Mouse (Mus musculus) frontal cortex, adult (tissue): ENCODE measurements around the gene Taar6.

Source experiments
- ATAC-seq: cut with Nextera tagmentation; 2 replicates; pipeline ENCODE4 v1.9.2; 2017; ENCODE audit warnings: mild to moderate bottlenecking, moderate library complexity, mixed read lengths; ENCODE audit not compliant: low TSS enrichment

The Taar6 gene

DNA sequence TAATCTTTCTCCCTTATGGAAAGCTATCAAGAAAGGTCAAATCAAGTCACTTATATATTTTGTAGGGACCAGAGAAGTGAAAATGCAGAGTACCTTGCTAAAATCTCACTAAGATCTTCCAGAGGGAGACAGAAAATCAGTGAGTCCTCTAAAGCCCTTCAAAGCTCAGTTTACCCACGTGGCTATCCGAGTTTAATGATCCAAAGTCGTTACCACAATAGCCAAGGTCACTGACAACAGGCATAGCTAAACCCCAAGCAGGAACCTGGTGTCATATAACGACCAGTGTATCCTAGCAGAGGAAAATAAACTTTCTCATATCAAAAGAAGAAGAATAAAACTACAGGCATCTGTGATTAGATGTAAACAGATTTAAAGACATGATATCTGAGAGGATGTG lies 47.8 kb downstream of the Taar6 start:
- no peak for ATAC-seq
